Mouse (Mus musculus) lung, adult 2 months (tissue): ENCODE results near the gene Sbsn.

Experiments used
- CTCF ChIP-seq: fragments of 200-500 bp; IDR thresholded peaks from 2 replicates; pipeline ENCODE4 v1.5.1; 2011; ENCODE audit warnings: mild to moderate bottlenecking, low read length, control low read depth; ENCODE audit not compliant: insufficient read depth
- POLR2A ChIP-seq: fragments of 200-500 bp; IDR thresholded peaks from 2 replicates; pipeline ENCODE4 v1.6.1; 2011; ENCODE audit warnings: low read depth, mild to moderate bottlenecking, control low read depth, low read length, borderline replicate concordance; ENCODE audit errors: extremely low read depth

DNA sequence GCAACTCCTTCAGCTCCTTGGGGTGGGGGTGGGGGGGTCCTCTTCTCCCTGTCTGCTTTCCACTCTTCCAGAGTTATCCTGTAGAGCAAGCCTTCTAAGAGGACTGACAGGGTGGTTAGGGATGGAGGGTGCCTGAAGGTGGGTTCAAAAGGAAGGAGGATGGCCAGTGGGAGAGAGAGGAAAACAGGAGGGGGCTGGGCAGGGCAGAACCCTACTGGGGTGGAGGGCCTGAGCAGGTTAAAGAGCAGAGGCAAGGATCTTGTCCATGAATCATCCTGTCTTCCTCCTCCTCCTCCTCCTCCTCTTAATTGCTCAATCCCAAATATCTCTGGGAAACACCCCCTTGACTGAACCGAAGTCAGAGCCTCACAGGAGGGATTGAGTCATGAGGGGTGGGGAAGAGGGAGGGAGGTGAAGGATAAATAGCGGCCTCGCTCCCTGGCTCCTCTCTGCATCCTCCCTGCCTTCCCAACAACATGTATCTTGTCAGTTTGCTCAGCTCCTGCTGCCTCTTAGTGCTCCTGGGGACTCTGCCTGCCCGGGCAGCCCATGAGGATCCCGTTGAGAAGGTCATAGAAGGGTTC, at the start of gene Sbsn:
- no peak for TF ChIP-seq POLR2A
- TF ChIP-seq CTCF, result no peak
